Mouse (Mus musculus) ZHBTc4 (cell line): ENCODE results near the gene Spef1.
"Not testable (repeated sequence)": the region's sequence is repeated elsewhere in the genome, so short reads cannot be mapped to it uniquely, and the experiment has no call there.

ENCODE experiments used
- DNase-seq: peaks from one replicate; pipeline ENCODE4 v3.0.0-alpha.2; 2011; ENCODE audit warnings: low read depth, low spot score

Gene Spef1

GRCm38 (mm10) chr2:131186771-131187601, at the start of gene Spef1, which contains the start of gene Cdc25b:
Spef1 (minus strand) TSS chr2:131187282.
Cdc25b (plus strand) TSS chr2:131186949.
- DNase-seq = peak; percentile 86

GRCm38 (mm10) chr2:131234970-131235635, 48.0 kb upstream of the Spef1 start:
- peak; percentile 29 for DNase-seq

GRCm38 (mm10) chr2:131234127-131234650, 47.1 kb upstream of the Spef1 start:
- DNase-seq = no peak

DNA sequence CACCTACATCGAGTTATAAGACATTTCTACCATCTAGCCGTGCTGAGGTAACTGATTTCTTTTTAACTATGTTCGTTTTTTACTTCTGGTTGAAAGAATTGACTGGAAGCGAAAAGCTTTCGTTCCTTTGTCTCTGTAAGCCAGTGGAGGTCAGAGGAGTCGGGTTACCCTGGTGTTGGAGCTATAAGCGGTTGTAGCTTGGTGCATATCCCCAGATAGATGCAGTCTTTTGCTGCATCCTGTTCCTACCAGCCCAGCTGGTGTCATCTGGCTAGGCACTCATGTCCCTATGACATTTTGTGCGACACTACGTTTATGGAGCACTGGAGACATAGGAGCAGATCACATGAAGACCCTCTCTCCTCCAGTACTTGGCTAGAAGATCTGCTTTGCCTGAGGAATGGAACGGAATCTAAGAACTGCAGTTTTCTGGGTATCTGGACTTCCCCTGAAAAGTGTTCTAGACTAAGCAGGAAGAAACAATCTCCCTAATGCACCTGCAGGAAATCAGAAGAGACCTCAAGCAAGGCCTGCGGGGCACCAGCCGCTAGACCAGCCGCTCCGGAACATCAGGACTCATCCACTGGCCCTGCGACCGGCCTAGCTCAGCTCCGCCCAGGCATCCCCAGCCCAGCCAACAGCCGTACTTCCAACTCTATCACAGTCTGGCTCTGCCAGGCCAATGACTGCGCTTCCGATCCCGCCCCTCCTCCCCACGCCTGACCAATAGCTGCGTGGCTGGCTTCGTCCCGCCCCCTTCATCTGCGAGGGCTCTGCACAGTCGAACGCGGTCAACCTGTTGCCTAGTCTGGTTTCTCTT, 46.4 kb upstream of the Spef1 start, which contains the start of gene Mavs:
Gene Mavs (plus strand): TSS at position 757 of the 820 bp plus-strand sequence.
- DNase-seq = peak; percentile 98

GRCm38 (mm10) chr2:131232558-131232957, 45.5 kb upstream of the Spef1 start:
- peak; percentile 87 for DNase-seq

DNA sequence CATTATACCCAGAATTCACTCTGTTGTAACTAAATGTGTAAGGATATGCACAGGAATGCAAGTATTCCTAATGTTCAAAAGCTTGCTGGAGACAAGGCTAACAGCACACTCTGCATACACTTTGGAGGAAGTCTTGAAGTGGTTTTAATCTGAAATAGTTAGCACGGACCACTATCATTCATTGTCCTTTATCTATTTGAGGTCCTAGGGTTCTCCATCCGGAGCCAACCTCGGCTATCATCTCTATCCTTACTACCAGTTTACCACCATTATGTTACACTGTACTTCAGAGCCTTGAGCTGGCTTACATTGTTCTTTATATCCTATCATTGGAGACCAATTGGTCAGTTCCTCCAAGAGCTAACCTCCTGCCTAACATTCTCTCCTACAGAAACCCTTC, 40.2 kb upstream of the Spef1 start:
- DNase-seq = no peak

GRCm38 (mm10) chr2:131226669-131227068, 39.6 kb upstream of the Spef1 start:
- DNase-seq = not testable (repeated sequence)

DNA sequence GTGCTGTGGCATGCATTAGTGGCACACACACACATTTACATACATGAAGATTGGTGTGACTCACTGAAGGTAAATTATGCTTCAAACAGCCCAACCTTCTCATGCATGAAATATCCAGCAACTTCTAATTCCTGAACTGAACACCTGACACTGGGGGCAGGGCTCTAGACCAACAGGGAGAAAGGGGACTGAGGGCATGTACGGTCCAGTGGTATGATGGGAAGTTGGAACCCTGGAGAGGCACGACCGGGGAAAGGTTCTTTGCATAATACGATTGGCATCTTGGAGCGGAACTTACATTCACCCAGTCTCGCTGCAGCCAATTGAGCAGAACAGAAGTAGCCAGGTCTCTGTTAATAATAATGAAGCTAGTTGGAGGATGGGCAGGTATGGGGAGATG, 38.1 kb upstream of the Spef1 start:
- no peak for DNase-seq

DNA sequence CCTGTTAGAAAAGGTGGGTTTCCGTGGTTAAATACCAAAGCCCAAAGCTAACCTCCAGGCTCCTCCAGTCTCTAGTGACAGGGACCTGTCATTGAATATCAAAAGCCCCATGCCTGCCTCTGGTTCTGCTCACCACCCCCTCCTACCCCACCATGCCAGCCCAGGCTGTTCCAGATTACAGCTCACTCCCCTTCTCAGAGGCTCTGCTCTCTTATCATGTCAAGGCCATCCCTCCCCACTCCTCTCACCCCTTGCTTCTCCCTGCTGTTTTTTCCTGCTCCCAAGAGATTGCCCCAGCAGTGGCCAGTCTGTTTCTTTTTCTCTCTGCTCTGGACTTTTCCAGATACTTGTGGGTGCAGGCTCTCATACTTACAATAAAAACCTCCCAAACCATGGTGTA, 36.5 kb upstream of the Spef1 start:
- DNase-seq = no peak

- no peak for DNase-seq
These were observed 35.5 kb upstream of the Spef1 start for GRCm38 (mm10) chr2:131222562-131222961.

DNA sequence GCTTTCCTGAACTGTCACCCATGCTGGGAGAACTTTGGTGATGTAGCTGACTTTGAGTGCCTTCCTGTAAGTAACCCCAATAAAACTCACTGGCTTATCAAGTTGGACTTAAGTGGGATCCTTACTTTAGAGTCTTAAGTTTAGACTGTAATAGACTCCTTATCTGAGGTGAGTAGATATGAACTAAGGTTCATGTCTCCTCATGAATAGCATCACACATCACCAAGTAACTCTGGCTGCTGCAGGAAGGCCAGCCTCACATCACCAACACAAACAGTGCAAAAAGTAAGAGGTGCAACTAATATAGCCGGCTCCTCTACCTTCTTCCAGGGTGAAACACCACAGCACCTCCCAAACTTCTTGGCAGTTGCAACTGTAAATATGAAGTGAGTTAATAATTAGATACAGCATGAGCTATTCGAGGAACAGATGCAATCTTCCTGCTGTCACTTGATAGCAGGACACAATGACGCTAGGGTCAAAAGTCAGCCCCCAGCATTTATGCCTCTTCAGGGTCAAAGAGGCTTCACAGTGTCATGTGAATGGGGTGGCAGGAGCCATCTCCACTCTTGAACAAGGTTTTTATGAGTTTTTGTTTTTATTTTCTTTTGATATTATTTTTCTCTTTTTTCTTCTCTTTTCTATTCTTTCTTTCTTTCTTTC, 34.9 kb upstream of the Spef1 start:
- DNase-seq = no peak

DNA sequence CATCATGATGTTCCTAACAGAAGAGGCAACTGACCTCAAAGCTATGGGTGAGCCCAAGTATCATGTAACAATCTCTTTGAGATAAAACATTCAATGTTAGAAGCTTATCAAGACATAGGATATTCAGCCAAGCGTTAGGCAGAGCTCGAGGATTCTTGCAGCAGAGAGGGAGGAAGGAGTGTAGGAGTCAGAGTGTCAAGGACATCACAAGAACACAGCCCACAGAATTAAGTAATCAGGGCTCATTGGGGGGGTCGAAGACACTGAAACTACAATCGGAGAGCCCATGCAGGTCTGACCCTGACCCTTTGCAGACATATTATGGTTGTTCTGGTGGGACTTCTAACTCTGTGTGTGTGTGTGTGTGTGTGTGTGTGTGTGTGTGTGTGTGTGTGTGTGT, 32.9 kb upstream of the Spef1 start:
- no peak for DNase-seq

DNA sequence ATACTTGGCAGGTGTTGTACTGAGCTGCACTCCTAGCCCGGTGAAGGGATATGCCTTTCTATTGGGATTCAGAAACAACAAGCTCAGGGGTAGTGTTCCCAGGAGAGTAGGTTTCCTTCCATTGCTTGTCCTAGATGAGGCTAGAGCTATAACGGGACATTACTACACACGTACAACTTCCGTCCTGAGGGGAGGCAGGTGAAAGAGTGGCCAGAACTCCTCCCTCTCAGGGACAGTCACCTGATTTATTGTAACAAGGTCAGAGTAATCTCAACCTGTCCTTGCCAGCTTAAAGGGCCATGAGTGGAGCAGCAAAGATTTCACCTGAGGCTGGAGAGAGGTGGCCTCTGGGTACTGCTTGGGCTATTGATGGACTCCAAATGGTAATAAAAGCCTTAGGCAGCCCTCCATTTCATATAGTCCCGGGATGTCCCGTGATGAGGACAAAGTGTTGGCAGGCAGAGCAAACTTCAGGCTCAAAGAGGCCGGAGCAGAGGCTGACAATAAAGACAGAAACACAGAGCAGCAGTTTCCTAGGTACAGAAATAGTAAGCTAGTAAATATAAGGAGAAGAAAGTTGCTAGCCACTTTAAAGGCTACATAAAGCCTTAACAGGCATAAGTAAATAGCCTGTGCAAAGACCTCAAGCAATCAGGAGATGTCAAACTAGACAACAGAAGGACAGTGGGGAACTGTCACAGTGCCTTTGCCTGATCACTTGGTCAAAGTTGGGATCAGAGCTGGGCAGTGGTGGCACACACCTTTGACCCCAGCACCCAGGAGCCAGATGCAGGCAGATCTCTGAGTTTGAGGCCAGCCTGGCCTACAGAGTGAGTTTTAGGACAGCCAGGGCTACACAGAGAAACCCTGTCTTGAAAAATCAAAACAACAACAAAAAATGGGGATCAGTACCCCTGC, 29.1 kb upstream of the Spef1 start:
- DNase-seq = no peak

DNA sequence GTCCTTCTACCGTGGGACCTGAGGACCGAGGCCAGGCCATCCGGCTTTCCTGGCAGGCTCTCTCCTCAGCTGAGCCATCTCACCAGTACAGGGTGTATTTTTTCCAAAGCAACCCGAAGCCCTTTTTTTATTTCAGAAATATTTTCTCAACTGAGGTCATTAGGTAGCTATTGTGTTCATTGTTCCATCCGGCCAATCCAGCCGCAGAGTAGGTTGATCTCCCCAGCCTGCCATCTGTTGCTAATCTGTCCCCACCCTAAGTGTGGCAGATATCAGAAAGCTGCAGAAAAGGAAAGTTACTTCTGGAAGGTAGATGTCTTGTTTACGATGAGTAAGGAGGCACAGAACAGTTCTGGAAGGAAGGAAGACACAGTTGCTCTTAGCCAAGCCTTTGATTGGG, 26.7 kb upstream of the Spef1 start:
- DNase-seq = no peak

DNA sequence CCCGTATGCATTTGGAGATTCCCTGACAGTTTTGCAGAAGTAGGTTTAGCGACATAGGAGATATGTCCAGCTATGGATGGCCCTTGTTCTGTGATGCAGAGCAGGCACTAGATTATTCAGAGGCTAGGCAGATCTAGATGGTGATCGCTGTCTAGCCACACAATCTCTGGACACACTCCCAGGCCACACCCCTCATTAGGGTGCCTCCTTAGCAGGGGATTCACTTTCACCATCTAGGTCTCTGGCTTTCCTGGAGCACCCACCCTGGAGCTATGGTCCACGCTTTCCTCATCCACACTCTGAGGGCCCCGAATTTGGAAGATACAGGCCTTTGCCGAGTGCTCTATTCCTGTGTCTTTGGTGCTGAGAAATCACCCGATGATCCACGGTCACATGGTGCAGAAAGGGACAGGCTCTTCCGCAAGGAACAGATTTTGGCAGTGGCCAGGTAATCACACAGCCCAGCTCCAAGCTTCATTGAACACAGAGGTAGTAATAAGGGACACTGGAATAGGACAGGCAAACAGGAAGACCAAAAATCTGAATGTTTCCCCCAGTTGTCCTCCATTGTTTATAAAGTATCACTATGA, 24.0 kb upstream of the Spef1 start:
- DNase-seq = no peak

DNA sequence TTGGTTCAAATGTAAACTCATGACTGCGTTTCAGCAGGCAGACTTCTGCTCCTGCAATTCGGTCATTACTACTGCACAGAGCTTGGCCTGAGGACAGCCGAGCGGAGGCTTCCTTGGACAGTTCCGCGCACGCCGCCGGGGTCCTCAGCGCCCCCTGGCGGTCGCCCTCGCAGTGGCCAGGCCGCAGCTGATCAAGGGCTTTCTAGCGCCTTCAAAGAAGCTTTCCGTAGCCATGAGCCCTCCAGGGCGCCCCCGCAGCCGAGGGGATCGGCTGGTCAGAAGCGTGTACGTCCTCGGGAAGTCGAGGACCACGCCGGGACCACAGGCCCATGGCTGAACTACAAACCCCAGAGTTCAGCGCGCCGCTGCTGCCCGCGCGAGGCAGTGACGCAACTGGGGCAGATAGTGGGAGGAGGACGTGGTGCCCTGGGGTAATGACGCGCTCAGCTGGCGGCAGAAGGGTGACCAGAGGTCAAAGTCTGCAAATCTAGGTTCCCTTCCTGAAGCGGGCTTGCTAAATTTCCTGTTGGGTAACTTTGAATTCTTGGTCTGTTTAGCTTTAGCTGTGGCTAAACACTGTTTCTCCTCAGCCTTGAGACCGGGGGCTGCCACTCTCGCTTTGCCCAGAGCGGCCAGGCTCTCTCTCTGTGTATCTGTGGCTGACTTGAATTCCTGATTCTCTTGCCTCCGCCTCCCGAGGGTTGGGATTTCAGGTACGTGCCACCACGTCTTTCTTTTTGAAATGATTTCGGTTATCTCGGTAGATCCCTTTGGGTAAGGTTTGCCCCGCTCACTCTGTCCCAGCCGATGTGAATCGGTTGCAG, 23.1 kb upstream of the Spef1 start:
- peak; percentile 96 for DNase-seq

DNA sequence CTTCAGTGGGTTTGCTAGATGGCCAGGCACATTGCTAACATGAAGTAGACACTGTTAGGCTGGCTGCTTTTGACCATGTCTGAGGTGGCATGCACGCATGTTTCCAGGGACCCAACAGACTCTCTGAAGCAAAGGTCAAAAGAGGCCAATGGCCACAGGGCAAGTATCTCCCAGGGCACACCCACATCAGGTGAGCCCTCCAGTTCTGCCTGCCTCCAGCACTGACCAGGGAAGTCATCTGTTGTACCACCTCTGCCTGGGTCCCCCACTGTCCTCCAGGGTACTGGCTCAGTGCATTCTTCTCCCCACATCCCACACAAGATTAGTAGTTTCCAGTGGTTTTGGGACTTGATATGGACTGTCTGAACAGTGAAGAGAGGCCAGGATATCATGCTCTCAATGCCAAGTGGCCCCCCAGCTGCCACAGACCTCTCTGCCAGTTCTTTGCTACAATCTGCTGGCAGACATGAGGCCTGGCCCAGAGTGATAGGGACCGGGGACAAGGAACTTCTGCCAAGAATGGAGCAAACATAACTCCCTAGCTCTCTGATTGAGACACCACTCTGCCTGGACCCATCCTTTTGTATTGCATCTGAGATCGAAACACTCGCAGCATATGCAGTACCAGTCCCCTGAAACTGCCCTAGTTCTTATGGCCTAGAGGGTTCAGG, 22.2 kb upstream of the Spef1 start:
- no peak for DNase-seq

DNA sequence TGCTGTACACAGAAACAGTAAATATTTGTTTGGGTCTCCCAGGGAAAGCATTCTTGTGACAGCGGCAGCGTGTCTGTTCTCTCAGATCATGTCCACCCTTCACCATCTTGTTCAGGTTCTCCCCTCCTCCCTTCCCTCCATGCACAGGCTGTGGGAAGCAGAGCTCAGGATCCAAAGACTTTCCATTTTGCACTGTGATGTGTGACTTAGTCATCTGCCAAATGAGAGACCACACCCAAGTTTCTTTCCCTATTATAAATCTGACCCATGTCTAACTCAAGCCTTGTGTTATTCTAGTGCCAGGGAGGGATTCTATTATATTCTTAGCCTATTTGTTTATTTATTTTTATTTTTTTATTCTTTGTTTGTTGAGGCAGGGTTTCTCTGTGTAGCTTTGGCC, 21.3 kb upstream of the Spef1 start:
- DNase-seq = no peak
